Mouse (Mus musculus): ENCODE measurements around the gene Prmt3. TPM values are rescaled to one million over a fixed set of nuclear protein-coding genes. Genes with fewer than 3 reads are reported as not detected.

The Prmt3 gene
- total RNA-seq, 2 experiments from 2014 or later, result 23.2 to 26.7 TPM

DNA sequence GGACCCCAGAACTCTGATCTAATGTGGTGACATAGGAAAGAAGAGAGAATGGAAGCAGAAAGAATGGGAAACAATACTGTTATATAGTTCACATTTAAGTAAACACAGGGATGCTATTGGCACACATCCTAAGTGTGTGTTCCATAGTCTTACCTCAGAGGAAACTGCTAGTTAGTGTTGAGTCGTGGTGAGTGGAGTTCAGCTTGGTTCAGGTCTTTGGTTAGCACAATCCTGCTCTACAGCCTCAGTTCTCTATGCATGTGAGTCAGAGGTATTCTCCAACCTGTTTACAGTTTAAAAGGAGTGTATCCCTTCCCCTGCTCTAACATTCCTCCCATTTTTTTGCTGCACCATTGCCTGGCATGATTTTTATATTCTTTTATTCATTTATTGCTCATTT is 19.0 kb downstream of the Prmt3 start:
- no peak for DNase-seq

DNA sequence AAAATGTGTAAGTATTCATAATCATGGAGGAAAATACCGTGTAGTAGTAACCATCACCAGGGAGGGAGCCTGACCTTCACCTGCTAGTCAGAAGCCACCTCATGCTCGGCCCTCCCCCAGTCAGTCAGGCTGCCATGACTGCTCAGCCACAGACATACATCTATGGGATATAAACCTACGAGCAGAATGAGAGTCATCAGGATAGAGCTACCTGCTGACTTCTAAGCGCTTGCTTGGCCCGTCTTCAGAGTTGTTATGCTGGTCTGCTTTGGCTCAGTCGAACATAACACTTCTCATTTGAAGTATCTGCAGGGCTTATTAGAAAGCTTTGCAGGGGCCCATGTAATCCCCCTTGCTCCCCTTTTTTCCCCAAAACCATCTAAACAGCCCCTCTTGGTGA is 25.4 kb downstream of the Prmt3 start:
- no peak for DNase-seq

DNA sequence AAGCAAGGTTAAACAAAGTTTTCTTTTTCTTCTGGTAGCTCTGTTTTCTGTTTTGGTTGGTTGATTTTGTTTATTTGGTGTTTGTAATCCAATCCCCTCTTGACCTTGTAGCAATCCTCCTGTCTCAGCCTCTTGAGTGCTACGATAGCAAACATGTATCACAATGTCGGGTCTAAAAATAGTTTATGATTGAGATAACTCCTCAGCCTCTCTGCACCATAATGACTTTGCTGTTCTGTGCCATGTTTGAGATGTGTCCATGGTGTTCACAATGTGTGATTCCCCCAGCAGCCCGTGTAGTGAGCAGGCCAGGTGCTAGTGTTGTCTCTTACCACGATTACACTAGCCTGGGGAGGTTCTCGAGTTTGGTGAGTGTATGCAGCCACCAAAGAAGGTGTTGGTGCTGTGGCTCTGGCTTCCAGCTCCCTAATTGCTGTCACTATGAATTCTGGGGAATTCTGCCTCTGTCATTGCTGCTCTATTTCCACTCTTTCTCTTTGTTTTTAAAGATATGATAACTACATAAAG is 26.6 kb downstream of the Prmt3 start:
- no peak for DNase-seq

DNA sequence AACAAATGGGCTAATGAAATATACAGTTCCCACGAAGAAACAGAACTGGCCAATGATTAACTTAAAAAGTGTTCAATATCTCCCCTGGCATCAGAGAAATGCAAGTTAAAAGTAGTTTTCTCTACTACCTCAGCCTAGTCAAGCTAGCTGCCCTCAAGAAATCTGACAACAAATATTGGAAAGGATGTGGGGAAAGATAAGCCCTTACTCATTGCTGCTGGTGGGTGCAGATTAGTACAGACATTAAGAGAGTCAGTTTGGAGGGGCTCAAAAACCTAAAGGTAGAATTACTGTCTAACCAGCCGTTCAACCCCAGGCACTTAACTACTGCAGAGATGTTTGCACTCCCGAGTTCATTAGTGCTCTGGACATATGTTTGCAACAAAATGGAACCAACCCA is 27.5 kb downstream of the Prmt3 start:
- no peak for DNase-seq

DNA sequence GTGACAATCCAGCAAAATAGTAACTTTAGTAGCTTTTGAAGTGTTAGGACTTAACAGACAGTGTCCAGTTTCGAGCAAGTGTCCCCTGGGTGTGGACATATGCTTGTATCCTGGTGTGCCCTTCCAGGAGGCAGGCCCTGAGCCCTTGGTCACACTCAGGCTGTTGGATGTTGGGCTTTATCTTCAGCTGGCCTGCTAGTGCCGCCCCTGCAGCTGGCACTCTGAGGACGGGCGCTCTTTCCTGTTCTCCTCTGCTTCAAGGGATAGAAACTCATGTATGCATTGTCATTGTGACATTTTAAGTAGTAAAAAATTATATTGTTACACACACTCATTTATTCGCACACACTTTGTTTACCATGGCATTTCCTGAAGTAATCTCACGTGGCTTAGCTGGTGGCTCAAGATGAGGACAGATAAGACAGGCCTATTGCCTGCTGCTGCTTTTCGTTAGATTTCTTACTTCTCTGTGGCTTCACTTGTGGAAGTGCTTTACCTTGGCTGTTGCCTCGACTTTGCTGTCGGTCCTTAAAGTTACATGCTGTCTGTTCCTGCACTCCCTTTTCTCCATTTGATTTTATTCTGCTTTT is 29.0 kb downstream of the Prmt3 start:
- DNase-seq, result no peak

DNA sequence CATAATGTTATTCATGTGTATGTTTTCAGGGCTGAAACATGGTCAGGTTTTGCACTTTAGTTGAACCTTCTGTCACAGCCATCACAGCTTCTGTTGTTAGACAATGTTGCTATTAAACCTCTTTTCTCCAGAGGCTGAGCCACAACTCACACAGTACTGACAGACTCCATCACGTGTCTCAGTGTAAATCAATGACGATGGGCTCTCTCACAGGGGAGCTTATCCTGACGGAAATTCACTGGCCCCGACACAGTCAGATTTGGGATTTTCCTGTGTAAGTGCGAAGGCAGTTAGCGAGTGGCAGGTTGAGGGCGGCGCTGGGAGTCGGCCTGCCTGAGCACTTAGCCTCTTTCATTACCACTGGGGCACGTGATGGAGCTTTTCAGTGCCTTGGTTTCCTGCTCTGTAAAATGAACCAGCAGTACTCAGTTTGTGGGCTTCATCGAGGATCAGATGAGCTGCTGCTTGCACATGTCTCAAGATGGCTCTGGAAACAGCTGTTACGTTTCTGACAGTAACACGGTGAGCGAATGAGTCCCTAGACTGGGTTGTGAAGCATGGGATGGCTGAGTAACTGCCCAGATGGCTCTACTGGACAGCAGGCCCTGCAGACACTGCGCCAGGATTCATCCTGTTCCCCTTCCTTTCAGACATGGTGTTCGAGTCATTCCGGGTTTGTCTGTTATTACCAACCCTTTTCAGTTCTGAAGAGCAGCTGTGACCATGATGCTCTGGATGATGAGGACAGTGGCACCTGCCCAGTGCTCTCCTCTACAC is 29.9 kb downstream of the Prmt3 start:
- no peak for DNase-seq

DNA sequence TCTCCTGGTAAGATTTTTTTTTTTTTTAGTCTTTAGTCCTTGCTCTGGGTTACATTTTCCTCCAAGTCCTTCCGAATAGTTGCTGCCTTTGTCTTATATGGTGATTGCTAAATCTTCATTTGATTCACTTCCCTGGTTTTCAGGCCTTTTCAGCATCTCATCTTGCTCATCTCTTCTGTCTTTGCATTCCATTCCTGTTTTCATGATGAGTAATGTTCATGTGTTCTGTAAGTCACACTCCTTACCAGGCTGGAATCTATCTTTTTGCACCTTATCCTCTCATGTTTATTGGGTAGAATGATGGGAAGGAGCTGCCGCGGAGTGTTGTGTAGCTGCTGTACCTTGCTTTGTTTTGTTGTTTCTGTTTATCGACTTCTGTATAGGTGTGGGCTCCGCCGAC is 31.0 kb downstream of the Prmt3 start:
- no peak for DNase-seq

DNA sequence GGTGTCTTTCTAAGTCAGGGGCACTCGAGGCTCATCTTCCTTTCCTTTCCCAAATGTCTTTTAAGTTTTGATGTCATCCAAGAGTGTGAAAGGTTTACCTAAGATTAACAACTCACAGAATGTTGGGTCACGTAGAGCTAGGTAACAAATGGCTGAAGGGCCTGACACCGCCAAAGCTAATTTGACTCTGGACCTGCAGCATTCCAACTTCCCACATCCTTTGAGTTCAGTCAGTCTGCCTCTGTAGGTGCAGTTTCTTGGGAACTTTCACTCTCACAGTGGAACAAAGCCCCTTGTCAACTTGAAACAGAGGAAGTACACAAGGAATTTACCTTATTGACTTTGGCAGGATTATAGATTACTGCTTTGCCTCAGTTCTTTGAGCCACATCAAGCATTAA is 31.4 kb downstream of the Prmt3 start:
- no peak for DNase-seq

DNA sequence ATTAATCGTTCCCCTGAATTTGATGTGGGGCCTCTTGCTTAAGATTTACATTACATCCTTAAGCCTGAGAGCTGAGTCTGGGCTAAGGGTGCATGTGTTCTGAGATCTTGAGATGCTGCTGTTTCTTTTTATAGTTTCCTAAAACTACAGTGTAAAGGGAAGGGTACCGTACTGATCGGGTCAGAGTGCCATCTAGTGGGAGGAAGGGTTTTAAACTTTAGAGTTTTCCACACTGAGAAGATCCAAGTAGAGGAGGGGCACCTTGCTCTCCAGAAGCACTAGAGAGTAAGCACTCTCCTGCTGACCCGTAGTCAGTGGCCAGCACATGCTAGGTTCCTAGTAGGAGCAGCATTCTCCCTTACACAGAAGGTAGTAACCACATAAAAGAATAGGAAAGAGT is 33.2 kb downstream of the Prmt3 start:
- DNase-seq, result no peak

DNA sequence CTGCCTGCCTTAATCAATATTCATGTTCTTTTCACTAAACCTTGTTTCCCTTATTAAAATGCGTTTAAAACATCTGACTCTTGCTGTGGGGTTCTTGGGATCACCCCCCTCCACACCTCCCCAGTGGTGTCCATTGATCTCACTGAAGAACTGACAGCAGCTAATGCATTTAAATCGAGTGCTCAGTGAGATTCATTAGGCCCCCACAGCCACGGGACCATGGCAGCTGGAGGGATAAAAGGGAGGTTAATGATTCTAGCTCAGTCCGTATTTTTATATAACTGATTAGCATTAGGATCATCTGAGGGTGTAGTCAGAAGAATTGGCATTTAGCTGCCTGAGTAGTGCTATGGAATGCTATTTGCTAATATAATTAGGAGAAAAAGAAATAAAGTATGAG is 41.2 kb downstream of the Prmt3 start:
- no peak for DNase-seq

DNA sequence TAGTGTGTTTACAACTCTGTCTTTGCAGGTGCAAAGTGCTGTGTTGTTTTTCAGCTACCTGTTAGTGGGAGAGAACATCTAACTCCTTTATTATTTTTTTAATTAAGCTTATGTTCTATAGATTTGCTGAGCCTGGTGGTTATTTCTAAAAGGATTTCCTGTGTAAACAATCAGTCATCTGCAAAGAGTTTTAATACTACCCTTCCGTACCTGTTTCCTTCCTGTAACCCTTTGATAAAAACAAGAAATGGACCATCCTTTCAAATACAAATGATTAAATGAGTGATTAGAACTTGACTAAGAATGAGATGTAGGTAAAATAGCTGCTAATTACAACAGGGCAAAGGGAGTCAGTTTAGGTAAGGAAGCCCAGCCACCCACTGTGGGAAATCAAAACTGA is 43.2 kb downstream of the Prmt3 start:
- DNase-seq, result no peak

DNA sequence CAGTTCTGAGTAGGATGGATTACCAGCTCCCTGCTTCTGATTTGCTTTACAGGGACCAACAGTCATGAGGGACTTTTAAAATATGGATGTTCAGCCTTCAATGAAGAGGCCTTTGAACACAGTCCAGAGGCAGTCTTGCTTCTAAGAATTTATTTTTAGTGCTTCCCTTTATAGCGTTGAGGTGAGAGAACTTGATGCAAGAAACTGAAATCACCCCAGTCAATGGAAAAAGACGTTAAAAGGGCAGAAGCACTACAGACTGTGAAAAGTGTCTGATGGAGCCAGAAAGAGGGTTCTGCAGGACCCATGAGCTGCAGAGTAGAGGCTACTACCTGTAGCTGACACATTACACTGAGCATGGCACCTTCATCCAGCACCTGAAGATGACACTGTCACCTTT is 43.9 kb downstream of the Prmt3 start:
- DNase-seq, result no peak

DNA sequence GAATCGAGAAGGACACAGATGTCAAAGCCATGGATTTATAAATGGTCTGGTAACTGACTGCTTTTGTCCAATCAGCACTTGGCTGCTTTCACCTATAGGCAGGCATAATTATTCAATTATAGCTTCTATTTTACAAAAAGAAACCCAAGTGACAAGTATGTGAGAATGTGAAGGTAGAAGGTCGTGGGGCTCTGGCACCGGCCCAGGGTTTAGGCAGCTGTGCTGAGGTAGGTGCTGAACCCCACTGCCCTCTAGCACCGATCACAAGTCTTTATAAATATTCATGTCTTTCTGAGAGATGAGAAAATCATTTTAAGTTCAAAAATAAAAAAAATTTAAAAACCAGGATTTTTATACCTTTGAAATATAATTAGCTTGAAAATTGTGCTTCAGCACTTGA is 45.4 kb downstream of the Prmt3 start:
- no peak for DNase-seq

DNA sequence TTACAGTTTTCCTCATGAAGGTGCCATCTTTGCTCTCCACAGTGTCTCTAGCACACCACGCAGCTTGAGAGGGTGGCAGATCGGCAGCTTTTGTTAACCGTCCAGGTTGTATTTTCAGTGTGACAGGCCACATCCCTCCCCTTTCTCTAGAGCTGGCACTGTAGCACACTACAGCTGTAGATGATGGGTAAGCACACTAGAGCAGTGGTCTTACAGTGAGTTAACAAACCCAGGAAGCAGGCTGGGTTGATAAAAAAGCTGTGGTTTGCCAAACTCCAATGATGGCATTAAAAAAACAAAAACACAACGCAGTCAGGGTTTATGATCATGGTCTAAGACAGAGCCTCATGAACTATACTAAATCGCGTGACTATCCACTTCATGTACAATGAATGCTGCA is 45.9 kb downstream of the Prmt3 start:
- DNase-seq, result no peak

DNA sequence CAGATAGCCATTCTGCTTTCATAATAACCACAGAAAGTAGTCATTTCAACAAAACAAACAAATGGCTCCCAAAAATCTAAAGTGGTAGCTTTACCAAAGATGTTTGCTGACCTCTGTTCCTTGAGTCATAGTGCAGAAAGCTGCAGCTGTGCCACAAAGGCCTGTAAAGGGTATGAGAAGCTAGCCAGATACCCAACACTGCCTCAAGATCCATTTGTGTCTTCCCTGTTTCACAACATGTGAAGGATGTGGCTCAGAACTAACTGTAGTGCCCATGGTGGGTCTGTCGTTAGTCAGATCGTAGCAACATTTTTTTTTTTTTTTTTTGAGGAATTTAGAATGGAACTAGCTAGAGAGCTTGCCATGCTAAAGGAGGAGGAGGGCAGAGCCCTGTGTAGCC is 46.4 kb downstream of the Prmt3 start:
- DNase-seq, result no peak

DNA sequence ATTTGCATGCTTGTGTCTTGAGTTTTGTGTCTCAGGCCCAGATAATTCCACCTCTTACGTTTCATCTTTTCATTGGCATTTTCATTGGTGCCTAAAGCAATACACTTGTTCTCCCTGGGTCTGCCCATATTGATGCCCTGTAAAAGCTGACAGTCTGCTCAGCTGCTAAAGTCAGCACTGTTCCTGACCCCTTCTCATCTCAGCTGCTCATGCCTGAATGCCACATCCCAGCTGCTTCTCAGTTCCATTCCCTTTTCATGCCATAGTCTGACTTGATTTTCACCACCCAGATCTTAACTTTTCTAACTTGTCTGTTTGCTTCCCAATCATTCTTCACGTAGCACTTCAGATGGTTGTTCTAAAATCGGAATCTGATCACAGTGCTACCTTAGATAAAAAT is 47.3 kb downstream of the Prmt3 start:
- no peak for DNase-seq

DNA sequence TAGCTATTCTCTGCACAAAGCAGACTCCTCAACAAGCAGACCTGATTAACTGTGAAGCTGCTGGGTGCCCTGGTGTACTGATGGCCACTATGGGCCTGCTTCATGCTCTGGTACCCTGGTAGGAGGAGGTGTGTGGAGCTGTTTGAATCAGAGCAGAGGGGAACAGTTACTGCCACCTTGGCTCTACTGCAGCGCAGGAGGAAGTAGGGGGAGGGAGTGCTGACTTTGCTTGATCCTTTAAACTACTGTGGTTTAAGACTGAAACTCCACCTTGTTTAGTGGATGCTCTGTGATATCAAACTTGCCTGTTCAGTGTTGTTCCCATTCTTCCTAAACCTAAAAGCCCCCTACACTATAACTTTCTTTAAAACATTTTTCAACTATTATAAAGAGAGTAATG is 49.8 kb downstream of the Prmt3 start:
- no peak for DNase-seq

DNA sequence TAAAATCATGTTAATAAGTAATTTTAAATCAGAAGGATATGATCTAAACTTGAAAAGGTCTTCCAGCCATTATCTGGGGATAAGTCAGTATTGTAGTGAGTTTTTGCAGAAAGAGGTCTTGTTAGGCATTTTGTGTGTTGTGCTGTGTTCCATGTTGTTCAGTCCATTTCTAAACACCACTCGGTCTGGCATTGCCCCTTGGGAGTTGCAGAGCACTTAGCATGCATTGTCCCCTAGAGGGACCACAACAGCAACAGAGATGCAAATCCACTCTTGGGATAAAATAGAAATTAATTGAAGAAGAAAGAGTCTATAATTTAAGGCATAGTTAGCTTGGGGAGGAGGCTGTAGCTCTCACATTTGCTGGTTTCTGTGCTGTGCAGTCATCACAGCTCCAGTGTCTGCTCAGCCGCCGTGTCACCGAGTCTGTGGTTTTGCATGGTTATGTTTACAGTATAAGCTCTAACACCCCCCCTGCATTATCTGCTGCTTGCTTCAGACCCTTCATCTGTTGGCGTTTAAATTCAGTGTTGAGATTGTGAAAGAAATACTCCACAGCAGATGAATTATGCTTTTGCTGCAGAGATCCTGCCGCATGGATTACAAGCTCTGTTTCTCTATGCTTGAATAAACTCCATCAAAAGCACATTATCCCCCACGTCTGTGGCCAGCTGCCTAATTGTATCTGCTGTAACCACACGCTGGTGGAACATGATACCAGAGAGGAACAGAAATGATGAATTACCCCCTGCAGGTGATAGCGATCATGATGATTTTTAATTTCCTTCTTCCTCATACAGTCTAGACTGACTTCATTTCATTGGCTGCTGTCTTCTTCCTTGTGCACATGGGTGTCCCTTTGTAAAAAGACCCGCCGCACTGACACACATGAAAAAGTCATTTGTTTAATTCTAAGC is 64.5 kb downstream of the Prmt3 start:
- no peak for DNase-seq

DNA sequence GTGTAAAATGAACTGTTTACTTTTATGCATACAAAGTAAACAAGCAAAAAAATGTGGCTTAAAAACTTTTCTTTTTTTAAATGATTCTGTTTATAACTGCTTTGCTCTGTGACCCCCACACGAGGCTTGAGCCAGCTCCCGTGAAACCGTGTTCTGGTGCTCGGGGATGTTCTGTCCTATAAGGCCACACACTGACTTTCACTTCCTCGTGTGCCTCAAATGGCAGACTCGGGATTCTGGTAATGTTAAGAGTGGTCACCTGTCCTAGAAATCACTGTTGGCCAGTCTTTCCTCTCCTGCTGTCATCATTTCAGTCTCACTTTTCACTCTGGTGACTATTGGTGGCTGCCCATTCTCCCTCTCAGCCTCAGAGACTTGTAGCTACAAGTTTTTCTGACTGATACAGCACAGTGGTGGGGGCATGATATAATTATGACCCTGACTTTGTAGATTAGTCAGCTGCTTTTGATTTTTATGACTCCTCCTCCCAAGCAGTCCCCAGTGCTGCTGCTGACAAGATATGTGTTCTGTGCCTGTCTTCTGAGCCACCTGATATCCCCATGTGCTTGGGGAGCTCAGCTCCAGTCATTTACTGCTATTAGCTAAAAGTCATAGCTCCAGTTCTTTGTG is 65.3 kb downstream of the Prmt3 start:
- DNase-seq, result no peak

DNA sequence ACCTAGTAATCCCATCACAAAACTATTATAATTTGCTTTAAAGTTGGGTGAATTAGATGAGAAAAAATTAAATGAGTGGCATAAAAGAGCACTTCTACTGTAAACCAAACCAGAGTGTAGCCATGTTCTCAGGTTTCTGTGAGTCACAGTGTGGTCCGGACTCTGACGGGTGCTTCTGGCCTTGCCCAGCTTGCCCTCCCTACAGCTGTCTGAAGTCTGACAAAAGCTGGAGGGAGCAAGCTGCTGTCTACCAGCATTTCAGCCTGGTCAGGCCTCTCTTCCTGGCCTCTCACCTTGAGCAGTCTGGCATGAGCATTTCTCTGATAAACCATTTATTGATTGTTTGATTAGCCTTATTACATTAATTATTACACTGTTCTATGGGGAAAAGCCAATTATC is 69.8 kb downstream of the Prmt3 start:
- no peak for DNase-seq

DNA sequence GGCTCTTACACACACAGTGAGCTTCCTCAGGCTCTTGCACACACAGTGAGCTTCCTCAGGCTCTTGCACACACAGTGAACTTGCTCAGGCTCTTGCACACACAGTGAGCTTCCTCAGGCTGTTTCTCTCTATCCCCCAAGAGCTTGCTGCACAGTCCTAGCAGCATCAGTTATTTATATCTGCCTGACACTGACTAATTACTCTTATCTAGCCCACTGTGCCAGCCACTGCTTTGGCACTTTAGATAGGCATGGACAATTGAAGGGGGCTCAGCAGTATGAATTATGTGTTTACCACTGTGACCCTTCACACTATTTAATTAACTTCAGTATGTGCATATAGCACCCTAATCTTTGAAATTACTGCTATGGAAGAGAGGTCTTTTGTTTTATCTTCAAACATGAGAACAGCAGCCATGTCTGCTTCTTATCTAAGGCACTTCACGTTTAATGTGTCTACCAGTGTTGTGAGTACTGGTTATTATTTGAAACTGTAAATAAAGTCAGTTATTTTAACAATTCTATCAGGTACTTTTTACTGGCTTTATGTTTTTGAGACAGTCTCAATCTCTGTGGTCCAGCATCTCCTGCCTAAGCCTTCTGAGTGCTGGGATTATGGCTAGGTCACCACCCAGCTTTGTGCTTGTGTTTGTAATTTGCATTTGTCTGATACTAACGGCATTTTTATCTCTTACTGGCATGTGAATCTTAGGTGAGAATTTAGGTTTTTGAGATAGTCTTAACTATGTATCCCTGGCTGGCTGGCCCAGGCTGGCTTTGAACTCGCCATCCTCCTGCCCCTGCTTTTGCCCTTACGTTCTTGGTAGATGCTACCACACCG is 75.4 kb downstream of the Prmt3 start:
- no peak for DNase-seq

DNA sequence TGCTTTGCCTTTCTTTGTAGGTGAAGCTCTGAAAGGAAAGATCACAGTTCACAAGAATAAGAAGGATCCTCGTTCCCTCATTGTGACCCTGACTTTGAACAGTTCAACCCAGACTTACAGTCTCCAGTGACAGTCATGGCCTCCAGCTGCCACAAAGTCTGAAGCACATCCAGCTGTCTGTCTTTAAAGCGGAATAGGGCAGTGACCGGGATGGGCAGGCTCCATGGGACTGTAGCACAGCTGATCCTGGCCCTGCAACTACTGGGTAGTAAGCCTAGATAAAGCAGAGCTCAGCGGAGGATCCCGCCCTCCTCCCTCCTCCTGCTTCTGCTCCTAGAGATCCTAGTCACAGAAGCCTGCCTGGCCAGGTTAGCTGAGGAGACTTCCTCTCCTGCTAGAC is 79.2 kb downstream of the Prmt3 start:
- no peak for DNase-seq

All from adrenal gland, postnatal 10 days (tissue).